Mouse (Mus musculus) MEL (cell line): ENCODE measurements around the gene Hsh2d. TPM values are rescaled to one million over a fixed set of nuclear protein-coding genes. Genes with fewer than 3 reads are reported as not detected.

Experiments used
- DNase-seq: peaks from one replicate; pipeline ENCODE4 v3.0.0; 2011; ENCODE audit warnings: low read depth, low spot score
- H3K27ac ChIP-seq: 2 replicates; pipeline ENCODE4 v1.5.1; 2012; ENCODE audit warnings: low read depth, mild to moderate bottlenecking, control low read depth, low read length, moderate library complexity; ENCODE audit not compliant: control insufficient read depth
- H3K27me3 ChIP-seq, 2 experiments: fragments of 150-350 bp in 1 of 2; sonication (generic) in 1 of 2; 2 replicates each; pipeline ENCODE4 v1.6.1; 2012; ENCODE audit warnings: low read length in 2 of 2, mild to moderate bottlenecking in 2 of 2, improper control_type of control experiment in 1 of 2, moderate library complexity in 1 of 2; ENCODE audit not compliant: insufficient read depth in 2 of 2, control insufficient read depth in 1 of 2
- H3K36me3 ChIP-seq, 2 experiments: 2 replicates each; pipeline ENCODE4 v1.6.1; 2012 to 2014; ENCODE audit warnings: low read length in 2 of 2, improper control_type of control experiment in 1 of 2, inconsistent platforms in 1 of 2, mild to moderate bottlenecking in 1 of 2; ENCODE audit not compliant: insufficient read depth in 2 of 2, control insufficient read depth in 1 of 2
- H3K4me1 ChIP-seq, 2 experiments: fragments of 150-350 bp in 1 of 2; sonication (generic) in 1 of 2; 2 replicates each; pipeline ENCODE4 v1.6.1; 2012; ENCODE audit warnings: low read length in 2 of 2, improper control_type of control experiment in 1 of 2, mild to moderate bottlenecking in 1 of 2; ENCODE audit not compliant: insufficient read depth in 2 of 2, control insufficient read depth in 1 of 2
- H3K4me3 ChIP-seq, 2 experiments: fragments of 150-350 bp in 1 of 2; sonication (generic) in 1 of 2; 2 replicates each; pipeline ENCODE4 v1.5.1; 2012; ENCODE audit warnings: low read depth in 2 of 2, low read length in 2 of 2, mild to moderate bottlenecking in 2 of 2, moderate library complexity in 2 of 2, control low read depth in 1 of 2, improper control_type of control experiment in 1 of 2; ENCODE audit not compliant: control insufficient read depth in 1 of 2, insufficient read depth in 1 of 2
- H3K79me2 ChIP-seq: 2 replicates; pipeline ENCODE4 v1.6.1; 2012; ENCODE audit warnings: mild to moderate bottlenecking, low read length, moderate library complexity; ENCODE audit not compliant: control insufficient read depth, poor library complexity, insufficient read depth
- H3K9ac ChIP-seq: 2 replicates; pipeline ENCODE4 v1.6.1; 2012; ENCODE audit warnings: low read depth, mild to moderate bottlenecking, control low read depth, low read length, moderate library complexity; ENCODE audit not compliant: control insufficient read depth, poor library complexity, severe bottlenecking
- H3K9me3 ChIP-seq: fragments of 150-350 bp; sonication (generic); replicated peaks from 2 replicates; pipeline ENCODE4 v1.6.1; 2012; ENCODE audit warnings: mild to moderate bottlenecking, low read length, improper control_type of control experiment, moderate library complexity; ENCODE audit not compliant: insufficient read depth
- BHLHE40 ChIP-seq: IDR thresholded peaks from 2 replicates; pipeline ENCODE4 v1.6.1; 2012; ENCODE audit warnings: low read depth, mild to moderate bottlenecking, inconsistent platforms, low read length, improper control_type of control experiment, borderline replicate concordance
- CHD1 ChIP-seq: IDR thresholded peaks from 2 replicates; pipeline ENCODE4 v1.6.1; 2012; ENCODE audit warnings: low read depth, mild to moderate bottlenecking, inconsistent platforms, low read length, improper control_type of control experiment
- CHD2 ChIP-seq: IDR thresholded peaks from 2 replicates; pipeline ENCODE4 v1.6.1; 2011; ENCODE audit warnings: low read length, improper control_type of control experiment
- CTCF ChIP-seq, 3 experiments: IDR thresholded peaks in 2 of 3; conservative IDR thresholded peaks in 1 of 3; 2 replicates each; pipeline ENCODE4 v1.5.1; 2011 to 2012; ENCODE audit warnings: low read length in 3 of 3, low read depth in 2 of 3, mild to moderate bottlenecking in 2 of 3, improper control_type of control experiment in 1 of 3, inconsistent platforms in 1 of 3, mixed read lengths in 1 of 3, moderate library complexity in 1 of 3; ENCODE audit not compliant: control insufficient read depth in 1 of 3, insufficient read depth in 1 of 3, poor library complexity in 1 of 3, severe bottlenecking in 1 of 3
- E2F4 ChIP-seq: IDR thresholded peaks from 2 replicates; pipeline ENCODE4 v1.6.1; 2011; ENCODE audit warnings: low read depth, low read length, improper control_type of control experiment, borderline replicate concordance
- ELF1 ChIP-seq: IDR thresholded peaks from 2 replicates; pipeline ENCODE4 v1.6.1; 2014; ENCODE audit warnings: low read depth, mild to moderate bottlenecking, inconsistent platforms, low read length, improper control_type of control experiment, moderate library complexity
- EP300 ChIP-seq, 2 experiments: IDR thresholded peaks; 2 replicates each; pipeline ENCODE4 v1.6.1; 2011; ENCODE audit warnings: improper control_type of control experiment in 2 of 2, low read length in 2 of 2, low read depth in 1 of 2, mild to moderate bottlenecking in 1 of 2
- ETS1 ChIP-seq: IDR thresholded peaks from 2 replicates; pipeline ENCODE4 v1.6.1; 2012; ENCODE audit warnings: low read depth, mild to moderate bottlenecking, inconsistent platforms, low read length, improper control_type of control experiment, moderate library complexity
- GABPA ChIP-seq: IDR thresholded peaks from 2 replicates; pipeline ENCODE4 v1.6.1; 2012; ENCODE audit warnings: low read depth, mild to moderate bottlenecking, inconsistent platforms, low read length, improper control_type of control experiment, moderate library complexity
- HCFC1 ChIP-seq: IDR thresholded peaks from 2 replicates; pipeline ENCODE4 v1.6.1; 2012; ENCODE audit warnings: low read depth, mild to moderate bottlenecking, inconsistent platforms, low read length, improper control_type of control experiment, moderate library complexity
- JUND ChIP-seq: IDR thresholded peaks from 2 replicates; pipeline ENCODE4 v1.6.1; 2011; ENCODE audit warnings: low read depth, mild to moderate bottlenecking, improper control_type of control experiment, low read length
- KAT2A ChIP-seq: conservative IDR thresholded peaks from 2 replicates; pipeline ENCODE4 v1.6.1; 2012; ENCODE audit warnings: low read depth, low read length, improper control_type of control experiment, inconsistent platforms
- MAFK ChIP-seq: IDR thresholded peaks from 2 replicates; pipeline ENCODE4 v1.6.1; 2011; ENCODE audit warnings: low read depth, mild to moderate bottlenecking, low read length, improper control_type of control experiment, borderline replicate concordance
- MAX ChIP-seq: IDR thresholded peaks from 2 replicates; pipeline ENCODE4 v1.6.1; 2011; ENCODE audit warnings: low read length, improper control_type of control experiment
- MAZ ChIP-seq: IDR thresholded peaks from 2 replicates; pipeline ENCODE4 v1.6.1; 2012; ENCODE audit warnings: low read depth, mild to moderate bottlenecking, inconsistent platforms, low read length, improper control_type of control experiment
- MXI1 ChIP-seq: IDR thresholded peaks from 2 replicates; pipeline ENCODE4 v1.6.1; 2011; ENCODE audit warnings: mild to moderate bottlenecking, low read depth, low read length, improper control_type of control experiment
- MYB ChIP-seq: IDR thresholded peaks from 2 replicates; pipeline ENCODE4 v1.6.1; 2011; ENCODE audit warnings: mild to moderate bottlenecking, low read depth, low read length, improper control_type of control experiment
- NELFE ChIP-seq: IDR thresholded peaks from 2 replicates; pipeline ENCODE4 v1.6.1; 2011; ENCODE audit warnings: low read depth, low read length, improper control_type of control experiment
- NRF1 ChIP-seq: IDR thresholded peaks from 2 replicates; pipeline ENCODE4 v1.6.1; 2014; ENCODE audit warnings: low read depth, mild to moderate bottlenecking, inconsistent platforms, low read length, improper control_type of control experiment, moderate library complexity; ENCODE audit not compliant: poor library complexity, insufficient read depth, severe bottlenecking
- POLR2A ChIP-seq, 2 experiments: IDR thresholded peaks; 2 replicates each; pipeline ENCODE4 v1.6.1; 2011 to 2012; ENCODE audit warnings: low read length in 2 of 2, mild to moderate bottlenecking in 2 of 2, control low read depth in 1 of 2, improper control_type of control experiment in 1 of 2, low read depth in 1 of 2, moderate library complexity in 1 of 2; ENCODE audit not compliant: control insufficient read depth in 1 of 2, insufficient read depth in 1 of 2, poor library complexity in 1 of 2
- POLR2AphosphoS5 ChIP-seq: IDR thresholded peaks from 2 replicates; pipeline ENCODE4 v1.6.1; 2012; ENCODE audit warnings: low read depth, borderline replicate concordance, mild to moderate bottlenecking, inconsistent platforms, low read length, moderate library complexity, mixed read lengths
- RAD21 ChIP-seq: IDR thresholded peaks from 2 replicates; pipeline ENCODE4 v1.6.1; 2011; ENCODE audit warnings: mild to moderate bottlenecking, low read depth, low read length, improper control_type of control experiment
- RCOR1 ChIP-seq: IDR thresholded peaks from 2 replicates; pipeline ENCODE4 v1.6.1; 2012; ENCODE audit warnings: low read depth, mild to moderate bottlenecking, inconsistent platforms, low read length, improper control_type of control experiment
- SIN3A ChIP-seq: IDR thresholded peaks from 2 replicates; pipeline ENCODE4 v1.6.1; 2012; ENCODE audit warnings: low read length, improper control_type of control experiment, inconsistent platforms
- SMC3 ChIP-seq: IDR thresholded peaks from 2 replicates; pipeline ENCODE4 v1.6.1; 2011; ENCODE audit warnings: low read depth, low read length, improper control_type of control experiment
- TAL1 ChIP-seq: IDR thresholded peaks from 2 replicates; pipeline ENCODE4 v1.6.1; 2012; ENCODE audit warnings: mild to moderate bottlenecking, inconsistent platforms, low read length, moderate library complexity, mixed read lengths
- TBP ChIP-seq: IDR thresholded peaks from 2 replicates; pipeline ENCODE4 v1.8.0; 2011; ENCODE audit warnings: low read depth, low read length, improper control_type of control experiment
- TCF12 ChIP-seq: IDR thresholded peaks from 2 replicates; pipeline ENCODE4 v1.6.1; 2014; ENCODE audit warnings: low read depth, mild to moderate bottlenecking, inconsistent platforms, low read length, improper control_type of control experiment, moderate library complexity
- UBTF ChIP-seq: IDR thresholded peaks from 2 replicates; pipeline ENCODE4 v1.6.1; 2012; ENCODE audit warnings: low read depth, mild to moderate bottlenecking, inconsistent platforms, low read length, improper control_type of control experiment, moderate library complexity, borderline replicate concordance; ENCODE audit not compliant: insufficient read depth
- USF1 ChIP-seq: IDR thresholded peaks from 2 replicates; pipeline ENCODE4 v1.6.1; 2014; ENCODE audit warnings: low read depth, mild to moderate bottlenecking, inconsistent platforms, low read length, improper control_type of control experiment, moderate library complexity
- USF2 ChIP-seq, 2 experiments: IDR thresholded peaks; 2 replicates each; pipeline ENCODE4 v1.6.1; 2011 to 2012; ENCODE audit warnings: improper control_type of control experiment in 2 of 2, low read length in 2 of 2, borderline replicate concordance in 1 of 2, inconsistent platforms in 1 of 2, low read depth in 1 of 2, mild to moderate bottlenecking in 1 of 2; ENCODE audit not compliant: insufficient read depth in 1 of 2
- ZC3H11A ChIP-seq: IDR thresholded peaks from 2 replicates; pipeline ENCODE4 v1.6.1; 2012; ENCODE audit warnings: low read depth, mild to moderate bottlenecking, inconsistent platforms, low read length, improper control_type of control experiment
- ZKSCAN1 ChIP-seq: IDR thresholded peaks from 2 replicates; pipeline ENCODE4 v1.6.1; 2012; ENCODE audit warnings: low read depth, mild to moderate bottlenecking, inconsistent platforms, low read length, improper control_type of control experiment, moderate library complexity
- ZMIZ1 ChIP-seq: IDR thresholded peaks from 2 replicates; pipeline ENCODE4 v1.6.1; 2012; ENCODE audit warnings: low read depth, mild to moderate bottlenecking, inconsistent platforms, low read length, improper control_type of control experiment, moderate library complexity
- ZNF384 ChIP-seq: IDR thresholded peaks from 2 replicates; pipeline ENCODE4 v1.6.1; 2012; ENCODE audit warnings: low read depth, mild to moderate bottlenecking, inconsistent platforms, low read length, improper control_type of control experiment
- polyA plus RNA-seq, 2 experiments: library from polyadenylated mRNA; stranded (reverse) in 1 of 2; unstranded in 1 of 2; fragments of >175 nt in 1 of 2; fragments of >200 nt in 1 of 2; gene quantifications; 2 replicates each; pipeline versions ENCODE4 v1.2.1 to v1.2.4; 2012; ENCODE audit warnings: low replicate concordance in 2 of 2, low read depth in 1 of 2; ENCODE audit not compliant: insufficient read length in 2 of 2, insufficient read depth in 1 of 2, missing spikeins in 1 of 2
- total RNA-seq: library from RNA; depleted of rRNA; stranded (reverse); fragments of 300-350 nt; gene quantifications from 2 replicates; pipeline ENCODE4 v1.2.3, GENCODE M21; 2012

The Hsh2d gene
- total and polyA plus RNA-seq, 3 experiments, result 0.04 to 0.13 TPM; not detected in 1

- Histone ChIP-seq H3K4me1 (peaks cover 2 to 15% of the 10 kb centered on the region in 2 experiments), H3K4me3 (peak within 1 kb of the TSS; percentile 95), H3K36me3 (peaks cover 3 to 24% of the 10 kb centered on the region in 2 experiments; a peak in 3 of 4 replicates), H3K27me3 (no peaks in the 10 kb centered on the region), H3K79me2 (peaks cover 31% of the 10 kb centered on the region), H3K9ac (peak within 1 kb of the TSS; percentile 95), H3K9me3 (no peaks in the 10 kb centered on the region), H3K27ac (peak within 1 kb of the TSS; percentile 99)
- DNase-seq, result peak; percentile 99
- peak; percentile 61 for TF ChIP-seq TBP
- peak; percentile 30; the same call in 1 of the 2 replicates for TF ChIP-seq CHD2
- TF ChIP-seq BHLHE40, result no peak
- TF ChIP-seq SMC3, result no peak
- peak; percentile 98 for TF ChIP-seq E2F4
- TF ChIP-seq ZC3H11A, result no peak
- no peak for TF ChIP-seq KAT2A
- no peak for TF ChIP-seq MAFK
- TF ChIP-seq CTCF (IDR thresholded peaks at IDR 0.05 in 2 of 3, conservative IDR thresholded peaks at IDR 0.05 in 1 of 3; ENCODE audit: control insufficient read depth in 1 of 3, insufficient read depth in 1 of 3, low read depth in 2 of 3, low read length in 3 of 3, poor library complexity in 1 of 3, severe bottlenecking in 1 of 3), result no peak
- no peak for TF ChIP-seq USF2 (IDR thresholded peaks at IDR 0.05; ENCODE audit: borderline replicate concordance in 1 of 2, insufficient read depth in 1 of 2, low read depth in 1 of 2, low read length in 2 of 2)
- no peak for TF ChIP-seq CHD1
- peak; percentile 61; the same call in 1 of the 2 replicates for TF ChIP-seq MXI1
- no peak for TF ChIP-seq TAL1
- TF ChIP-seq MAZ, result no peak
- TF ChIP-seq EP300 (IDR thresholded peaks at IDR 0.05; ENCODE audit: low read depth in 1 of 2, low read length in 2 of 2), result no peak
- peak; percentile 99 for TF ChIP-seq MAX
- TF ChIP-seq ZKSCAN1, result no peak
- peak; percentile 64; the same call in 1 of the 2 replicates for TF ChIP-seq ETS1
- peak; percentile 82 for TF ChIP-seq NELFE
- TF ChIP-seq ZNF384, result no peak
- peak; percentile 59 for TF ChIP-seq SIN3A
- no peak for TF ChIP-seq RAD21
- TF ChIP-seq MYB, result peak; percentile 52; the same call in 1 of the 2 replicates
- TF ChIP-seq TCF12, result peak; percentile 68
- peak; percentile 97 for TF ChIP-seq ELF1
- TF ChIP-seq NRF1, result peak; percentile 81
- TF ChIP-seq UBTF, result no peak
- TF ChIP-seq POLR2A (IDR thresholded peaks at IDR 0.05; ENCODE audit: control insufficient read depth in 1 of 2, insufficient read depth in 1 of 2, low read depth in 1 of 2, low read length in 2 of 2, poor library complexity in 1 of 2), result peak; percentile 65 to 83
- TF ChIP-seq JUND, result no peak
- no peak for TF ChIP-seq RCOR1
- peak; percentile 56; the same call in 1 of the 2 replicates for TF ChIP-seq ZMIZ1
- no peak for TF ChIP-seq GABPA
- TF ChIP-seq USF1, result no peak
- no peak for TF ChIP-seq POLR2AphosphoS5
- peak; percentile 80 for TF ChIP-seq HCFC1
These were observed 28.4 kb upstream of the Hsh2d start, which contains the start of gene Rab8a for GRCm38 (mm10) chr8:72160707-72161697. TSS of gene Rab8a (plus strand) at chr8:72161200.
